Comparison of ENCODE assay signal across 38 mouse cellular contexts in genomic region chr8:45367154-45367553, GRCm38 (mm10). TPM values are rescaled to one million over a fixed set of nuclear protein-coding genes. Genes with fewer than 3 reads are reported as not detected.
A peak's percentile ranks its signal among the peaks of the same experiment; 100 is the strongest.
DNase-seq lines count a peak whose midpoint lies in the region; ATAC-seq and TF ChIP-seq lines count a peak whose summit lies in the region.
"Had no signal": no experiment of that assay in that cellular context is flagged by ENCODE, and none has a peak within 500 bp of the region (broad histone marks: within the 10 kb centered on the region; RNA-seq: fewer than 3 reads in every experiment).

No protein-coding gene starts in this region.

- H3K4me1 ChIP-seq in CH12.LX (ENCODE audit: control insufficient read depth in 1 of 2, insufficient read depth in 2 of 2), result peaks cover 0 to 12% of the 10 kb centered on the region in 2 experiments; a peak in 2 of 4 replicates
- H3K4me1 ChIP-seq: embryonic facial prominence, embryonic 12.5 days; forebrain, embryonic 10.5 days; hindbrain, embryonic 10.5 days; liver, embryonic 15.5 days; neural tube, embryonic 12.5 days had no signal

- no peak for TF ChIP-seq POLR2A in CH12.LX (IDR thresholded peaks at IDR 0.05; ENCODE audit: low read depth, low read length)

- no peak overlapping the region for H3K4me2 ChIP-seq in CH12.LX (ENCODE audit: insufficient read depth, low read depth, poor library complexity, severe bottlenecking)
- H3K4me2 ChIP-seq: embryonic facial prominence, embryonic 12.5 days; heart, embryonic 11.5 days; limb, embryonic 12.5 days; liver, embryonic 15.5 days; lung, embryonic 14.5 days; midbrain, embryonic 11.5 days; neural tube, embryonic 12.5 days had no signal

- no peak for TF ChIP-seq RAD21 in CH12.LX (IDR thresholded peaks at IDR 0.05; ENCODE audit: low read depth, low read length)

- peak; percentile 98 for ATAC-seq in granulocyte monocyte progenitor cell, adult 5-6 weeks (replicated peaks; ENCODE audit: poor library complexity, severe bottlenecking)
- ATAC-seq in neutrophil, adult 5-6 weeks (ENCODE audit: extremely low read depth, insufficient number of reproducible peaks, low FRiP score, poor library complexity, severe bottlenecking), result peak; percentile 33; the same call in 1 of the 2 replicates
- ATAC-seq in erythroblast, adult 5-6 weeks (replicated peaks; ENCODE audit: low FRiP score, poor library complexity, severe bottlenecking), result no peak
- ATAC-seq: CD4-positive, CD25-positive, alpha-beta regulatory T cell, adult 4 months; forebrain, embryonic 16.5 days; hindbrain, embryonic 16.5 days; midbrain, embryonic 16.5 days had no signal

- TF ChIP-seq CTCF in layer of hippocampus, adult 2 months (conservative IDR thresholded peaks at IDR 0.05), result no peak
- no peak for TF ChIP-seq CTCF in CH12.LX (conservative IDR thresholded peaks at IDR 0.05 in 1 of 2, IDR thresholded peaks at IDR 0.05 in 1 of 2; ENCODE audit: low read depth in 2 of 2, low read length in 2 of 2)

- H3K27me3 ChIP-seq in CH12.LX (replicated peaks), result no peaks in the 10 kb centered on the region
- H3K27me3 ChIP-seq: embryonic facial prominence, embryonic 12.5 days; limb, embryonic 12.5 days; liver, embryonic 15.5 days; neural tube, embryonic 12.5 days had no signal

- H3K36me3 ChIP-seq in CH12.LX (replicated peaks in 1 of 2; ENCODE audit: control insufficient read depth in 1 of 2, insufficient read depth in 1 of 2, low read length in 1 of 2), result no peaks in the 10 kb centered on the region
- H3K36me3 ChIP-seq: embryonic facial prominence, embryonic 12.5 days; forebrain, embryonic 10.5 days; hindbrain, embryonic 10.5 days; limb, embryonic 12.5 days; liver, embryonic 15.5 days; neural tube, embryonic 12.5 days had no signal

- no peak overlapping the region for H3K4me3 ChIP-seq in layer of hippocampus, adult 2 months
- H3K4me3 ChIP-seq in CH12.LX (replicated peaks in 1 of 3; ENCODE audit: low read depth in 2 of 3, low read length in 2 of 3, poor library complexity in 1 of 3), result no peak overlapping the region
- H3K4me3 ChIP-seq: embryonic facial prominence, embryonic 12.5 days; forebrain, embryonic 10.5 days; hindbrain, embryonic 10.5 days; left cerebral cortex, adult 2 months; limb, embryonic 12.5 days; liver, embryonic 15.5 days; myocyte; neural tube, embryonic 12.5 days had no signal

- H3K79me2 ChIP-seq in CH12.LX (replicated peaks; ENCODE audit: control insufficient read depth, extremely low read depth, insufficient read depth, poor library complexity, severe bottlenecking), result no peaks in the 10 kb centered on the region

- no peak overlapping the region for H3K27ac ChIP-seq in layer of hippocampus, adult 2 months
- H3K27ac ChIP-seq in CH12.LX (ENCODE audit: insufficient read depth, low read depth), result no peak overlapping the region
- H3K27ac ChIP-seq: embryonic facial prominence, embryonic 12.5 days; forebrain, embryonic 10.5 days; hindbrain, embryonic 10.5 days; kidney, postnatal 0 days; left cerebral cortex, adult 2 months; limb, embryonic 12.5 days; liver, embryonic 15.5 days; neural tube, embryonic 12.5 days had no signal

- no peaks in the 10 kb centered on the region for H3K9me3 ChIP-seq in CH12.LX (replicated peaks; ENCODE audit: low read length)
- H3K9me3 ChIP-seq: embryonic facial prominence, embryonic 12.5 days; forebrain, embryonic 10.5 days; hindbrain, embryonic 10.5 days; limb, embryonic 12.5 days; liver, embryonic 15.5 days; neural tube, embryonic 12.5 days had no signal

- DNase-seq in layer of hippocampus, adult 11-12 months (ENCODE audit: low spot score), result peak; percentile 17
- DNase-seq in layer of hippocampus, adult 2 months (ENCODE audit: low spot score in 2 of 2), result no peak
- DNase-seq in CH12.LX (ENCODE audit: extremely low read depth), result peak; percentile 49
- DNase-seq in thymus, postnatal 10 days (ENCODE audit: low spot score in 2 of 2), result no peak
- DNase-seq: adrenal gland, postnatal 36 days; cerebellum, adult 9-10 months; cerebellum, postnatal 36 days; embryo, embryonic 11 days; gastrocnemius, postnatal 10 days; kidney, adult 8-10 months; kidney, postnatal 4 days; lung, embryonic 14.5 days; lung, postnatal 14 days; thymus, adult 2 months; thymus, postnatal 4 days had no signal

- in situ Hi-C loops in CH12.LX (cut with MboI; ENCODE audit: low pct_ligation_motif_present, low pct_unique_long_range_greater_than_20kb, low sequenced_read_pairs), result no loop called here

- dilution Hi-C loops in CH12.LX (cut with MboI; ENCODE audit: extremely low pct_ligation_motif_present, extremely low pct_unique_long_range_greater_than_20kb, low sequenced_read_pairs), result no loop called here

- no peak for TF ChIP-seq EP300 in CH12.LX (IDR thresholded peaks at IDR 0.05; ENCODE audit: low read length)

- H3K9ac ChIP-seq in CH12.LX (ENCODE audit: insufficient read depth, low read depth), result no peak overlapping the region
- H3K9ac ChIP-seq: embryonic facial prominence, embryonic 12.5 days; limb, embryonic 12.5 days; liver, embryonic 15.5 days; lung, embryonic 14.5 days; neural tube, embryonic 12.5 days had no signal

TF ChIP-seq in CH12.LX, 34 proteins besides CTCF, POLR2A, EP300 and RAD21:
- TF ChIP-seq SIN3A (IDR thresholded peaks at IDR 0.05; ENCODE audit: low read length) (no peak), UBTF (IDR thresholded peaks at IDR 0.05; ENCODE audit: low read depth, low read length) (no peak), MYC (IDR thresholded peaks at IDR 0.05; ENCODE audit: low read depth, low read length) (no peak), ZKSCAN1 (IDR thresholded peaks at IDR 0.05; ENCODE audit: borderline replicate concordance, low read depth, low read length) (no peak), PAX5 (IDR thresholded peaks at IDR 0.05; ENCODE audit: low read length) (no peak), ZMIZ1 (IDR thresholded peaks at IDR 0.05; ENCODE audit: low read depth, low read length) (no peak), TCF12 (IDR thresholded peaks at IDR 0.05; ENCODE audit: low read depth, low read length) (no peak), USF2 (conservative IDR thresholded peaks at IDR 0.05; ENCODE audit: low read depth, low read length) (no peak), RCOR1 (conservative IDR thresholded peaks at IDR 0.05; ENCODE audit: low read depth, low read length) (no peak), BHLHE40 (IDR thresholded peaks at IDR 0.05; ENCODE audit: low read depth, low read length) (no peak), IRF4 (IDR thresholded peaks at IDR 0.05; ENCODE audit: low read depth, low read length) (no peak), GABPA (IDR thresholded peaks at IDR 0.05; ENCODE audit: insufficient replicate concordance, low read depth, low read length) (no peak), ETS1 (conservative IDR thresholded peaks at IDR 0.05; ENCODE audit: low read depth, low read length) (no peak), MAZ (IDR thresholded peaks at IDR 0.05; ENCODE audit: low read depth, low read length) (no peak), POLR2AphosphoS2 (IDR thresholded peaks at IDR 0.05; ENCODE audit: low read depth, low read length) (no peak), NRF1 (IDR thresholded peaks at IDR 0.05; ENCODE audit: low read depth, low read length) (no peak), TBP (conservative IDR thresholded peaks at IDR 0.05; ENCODE audit: low read depth, low read length) (no peak), JUN (IDR thresholded peaks at IDR 0.05; ENCODE audit: insufficient read depth, low read depth, low read length) (no peak)

RNA-seq across cellular contexts. Expression of gene Fam149a, which starts 14.9 kb away (rescaled TPM):
- total RNA-seq in layer of hippocampus, adult 2 months (2021), result 10 to 100 TPM; 12.1 to 12.5 TPM
- total RNA-seq in CH12.LX (2012; rRNA removed) (not detected in 2 replicates), CH12.LX (2014; rRNA removed) (not detected in 2 replicates)
- polyA plus RNA-seq in CH12.LX (2012; ENCODE audit: insufficient read length, low read depth), result not detected in 2 replicates
- 0.13 TPM in 1 of 2 replicates, not detected in the other for total RNA-seq in granulocyte monocyte progenitor cell, adult 5-6 weeks (2014; fragmentation: Nextera tagmentation)
- total RNA-seq in granulocyte monocyte progenitor cell, adult 5-6 weeks (2017), result 0.13 TPM in 1 of 2 replicates, not detected in the other
- total RNA-seq in neutrophil, adult 5-6 weeks (2017), result not detected in 2 replicates
- 0.42 TPM in 1 of 2 replicates, not detected in the other for total RNA-seq in erythroblast, adult 5-6 weeks (2015; ENCODE audit: low replicate concordance)
- total RNA-seq in erythroblast, adult 5-6 weeks (2017; ENCODE audit: low replicate concordance), result 0.34 TPM in 1 of 2 replicates, not detected in the other
- polyA plus RNA-seq: CD4-positive, CD25-positive, alpha-beta regulatory T cell, adult 4 months had no signal

RNA-seq across cellular contexts. Expression of gene Cyp4v3, which starts 34.1 kb away (rescaled TPM):
- total RNA-seq in layer of hippocampus, adult 2 months (2021), result 1 to 10 TPM; 6.7 to 8.3 TPM
- total RNA-seq in CH12.LX (2012; rRNA removed) (1.2 and 2.2 TPM in 2 replicates), CH12.LX (2014; rRNA removed) (2.8 and 3.1 TPM in 2 replicates)
- polyA plus RNA-seq in CH12.LX (2012; ENCODE audit: insufficient read length, low read depth), result 2.5 and 2.8 TPM in 2 replicates
- total RNA-seq in granulocyte monocyte progenitor cell, adult 5-6 weeks (2014; fragmentation: Nextera tagmentation), result 7.0 and 7.8 TPM in 2 replicates
- total RNA-seq in granulocyte monocyte progenitor cell, adult 5-6 weeks (2017), result 10.3 and 12.5 TPM in 2 replicates
- total RNA-seq in neutrophil, adult 5-6 weeks (2017), result 12.7 and 14.5 TPM in 2 replicates
- 2.3 and 3.3 TPM in 2 replicates for total RNA-seq in erythroblast, adult 5-6 weeks (2015; ENCODE audit: low replicate concordance)
- total RNA-seq in erythroblast, adult 5-6 weeks (2017; ENCODE audit: low replicate concordance), result 2.0 TPM in 2 replicates

RNA-seq across cellular contexts. Expression of gene Tlr3, which starts 43.7 kb away (rescaled TPM):
- 10 to 100 TPM in 1 of 2 experiments, 1 to 10 TPM in 1; 7.6 to 10.5 TPM for total RNA-seq in layer of hippocampus, adult 2 months (2021)
- total RNA-seq in CH12.LX (2012; rRNA removed), result 0.04 and 0.34 TPM in 2 replicates
- 0.88 and 1.3 TPM in 2 replicates for total RNA-seq in CH12.LX (2014; rRNA removed)
- 1.4 and 1.7 TPM in 2 replicates for polyA plus RNA-seq in CH12.LX (2012; ENCODE audit: insufficient read length, low read depth)
- total RNA-seq in granulocyte monocyte progenitor cell, adult 5-6 weeks (2014; fragmentation: Nextera tagmentation), result 1.9 and 6.2 TPM in 2 replicates
- total RNA-seq in granulocyte monocyte progenitor cell, adult 5-6 weeks (2017), result not detected in 2 replicates
- total RNA-seq in neutrophil, adult 5-6 weeks (2017), result 0.35 and 0.98 TPM in 2 replicates
- total RNA-seq in erythroblast, adult 5-6 weeks (2015; ENCODE audit: low replicate concordance), result not detected in 2 replicates
- total RNA-seq in erythroblast, adult 5-6 weeks (2017; ENCODE audit: low replicate concordance), result 0.09 and 0.28 TPM in 2 replicates

RNA-seq across cellular contexts. Expression of gene Gm45753, which starts 58.9 kb away (rescaled TPM):
- total RNA-seq in layer of hippocampus, adult 2 months (2021), result not detected
- total RNA-seq in CH12.LX (2012; rRNA removed) (not detected in 2 replicates), CH12.LX (2014; rRNA removed) (not detected in 2 replicates)
- not detected in 2 replicates for polyA plus RNA-seq in CH12.LX (2012; ENCODE audit: insufficient read length, low read depth)
- 0.38 TPM in 1 of 2 replicates, not detected in the other for total RNA-seq in granulocyte monocyte progenitor cell, adult 5-6 weeks (2014; fragmentation: Nextera tagmentation)
- not detected in 2 replicates for total RNA-seq in granulocyte monocyte progenitor cell, adult 5-6 weeks (2017)
- total RNA-seq in neutrophil, adult 5-6 weeks (2017), result not detected in 2 replicates
- total RNA-seq in erythroblast, adult 5-6 weeks (2015; ENCODE audit: low replicate concordance), result not detected in 2 replicates
- total RNA-seq in erythroblast, adult 5-6 weeks (2017; ENCODE audit: low replicate concordance), result not detected in 2 replicates
- total RNA-seq: adrenal gland, adult 18-20 months; adrenal gland, postnatal 36 days; gastrocnemius, postnatal 10 days; layer of hippocampus, postnatal 10 days; left cerebral cortex, adult 2 months; left cerebral cortex, postnatal 25 days had no signal
- polyA plus RNA-seq: CD4-positive, CD25-positive, alpha-beta regulatory T cell, adult 4 months; embryonic facial prominence, embryonic 12.5 days; forebrain, embryonic 10.5 days; forebrain, embryonic 16.5 days; heart, embryonic 11.5 days; heart, postnatal 0 days; hindbrain, embryonic 10.5 days; hindbrain, embryonic 16.5 days; intestine, embryonic 14.5 days; limb, embryonic 12.5 days; lung, embryonic 14.5 days; midbrain, embryonic 16.5 days; myocyte; neural tube, embryonic 12.5 days; thymus, adult 2 months had no signal

Comparison
In these comparisons a context has a peak if more than half of its experiments do, and no peak if none do; other contexts are left out.
1. DNase-seq: peak in layer of hippocampus, adult 11-12 months (single experiment) and CH12.LX (single experiment); none in layer of hippocampus, adult 2 months (0 of 2) and thymus, postnatal 10 days (0 of 2).
2. RNA of gene Fam149a, which starts 14.9 kb away (total RNA-seq): 12.1 to 12.5 TPM in layer of hippocampus, adult 2 months; 0.34 to 0.42 TPM in erythroblast, adult 5-6 weeks, not detected in CH12.LX, 0.13 TPM in granulocyte monocyte progenitor cell, adult 5-6 weeks and not detected in neutrophil, adult 5-6 weeks; every median in the first group is over 4 times any median in the second.